Mouse (Mus musculus) midbrain, embryonic 13.5 days (tissue): ENCODE results near the gene Zfp697. TPM values are rescaled to one million over a fixed set of nuclear protein-coding genes. Genes with fewer than 3 reads are reported as not detected.
"Not testable (repeated sequence)": the region's sequence is repeated elsewhere in the genome, so short reads cannot be mapped to it uniquely, and the experiment has no call there.

Source experiments
- ATAC-seq: fragments of 200-750 bp; cut with Nextera tagmentation; 2 replicates; pipeline ENCODE4 v1.8.0; 2017; ENCODE audit warnings: mild to moderate bottlenecking, moderate TSS enrichment, moderate library complexity
- H3K27ac ChIP-seq: fragments of 300-500 bp; sonication (generic); 2 replicates; pipeline ENCODE4 v1.5.1; 2015; ENCODE audit warnings: inconsistent platforms, mild to moderate bottlenecking, moderate library complexity
- H3K27me3 ChIP-seq: fragments of 300-500 bp; sonication (generic); 2 replicates; pipeline ENCODE4 v1.6.1; 2015; ENCODE audit warnings: mild to moderate bottlenecking, inconsistent platforms
- H3K36me3 ChIP-seq: fragments of 300-500 bp; sonication (generic); 2 replicates; pipeline ENCODE4 v1.6.1; 2015; ENCODE audit warnings: mild to moderate bottlenecking, inconsistent platforms
- H3K4me1 ChIP-seq: fragments of 300-500 bp; sonication (generic); replicated peaks from 2 replicates; pipeline ENCODE4 v1.6.1; 2015; ENCODE audit warnings: inconsistent platforms
- H3K4me2 ChIP-seq: fragments of 300-500 bp; sonication (generic); replicated peaks from 2 replicates; pipeline ENCODE4 v1.6.1; 2015; ENCODE audit warnings: moderate library complexity, mild to moderate bottlenecking, inconsistent platforms
- H3K4me3 ChIP-seq: fragments of 300-500 bp; sonication (generic); replicated peaks from 2 replicates; pipeline ENCODE4 v1.5.1; 2015; ENCODE audit warnings: mild to moderate bottlenecking, inconsistent platforms
- H3K9ac ChIP-seq: fragments of 300-500 bp; sonication (generic); replicated peaks from 2 replicates; pipeline ENCODE4 v1.6.1; 2015; ENCODE audit warnings: mild to moderate bottlenecking, inconsistent platforms
- H3K9me3 ChIP-seq: fragments of 300-500 bp; sonication (generic); 2 replicates; pipeline ENCODE4 v1.6.1; 2016; ENCODE audit warnings: mild to moderate bottlenecking, inconsistent platforms
- WGBS: fragments of 180-500 bp; shearing (Covaris S2); methylation state at CpG from one replicate; pipeline ENCODE4 v1.1.7; 2015; 5-methylcytosine and 5-hydroxymethylcytosine counted together
- polyA plus RNA-seq: library from polyadenylated mRNA; unstranded; fragments of >200 nt; fragmentation: Nextera tagmentation; extraction: Ambion mirVana; gene quantifications from 2 replicates; pipeline ENCODE4 v1.2.1, GENCODE M21; 2015

Gene Zfp697
- polyA plus RNA-seq, 1 experiment from 2014 or later: 15.4 TPM

- 92% methylated on average over 18 of the region's 27 CpGs for WGBS
- H3K36me3 ChIP-seq, H3K9ac ChIP-seq, H3K27ac ChIP-seq, H3K4me2 ChIP-seq, H3K4me3 ChIP-seq, H3K4me1 ChIP-seq, H3K9me3 ChIP-seq, H3K27me3 ChIP-seq: not testable (repeated sequence)
- 0 out of 2 replicates have a peak, but pooled peaks have one; percentile 65 for ATAC-seq
These were observed 28.6 kb downstream of the Zfp697 start for GRCm38 (mm10) chr3:98410619-98411580.

GRCm38 (mm10) chr3:98413733-98414132 is 31.5 kb downstream of the Zfp697 start:
- H3K4me2 ChIP-seq: no peak overlapping the region
- H3K27ac ChIP-seq: no peak overlapping the region
- WGBS: 78% methylated on average over 2 of the region's 2 CpGs
- H3K4me3 ChIP-seq: no peak overlapping the region
- no peak for ATAC-seq
- H3K27me3 ChIP-seq: no peaks in the 10 kb centered on the region
- H3K36me3 ChIP-seq: no peaks in the 10 kb centered on the region
- no peaks in the 10 kb centered on the region for H3K9me3 ChIP-seq
- no peak overlapping the region for H3K9ac ChIP-seq
- peaks cover 8% of the 10 kb centered on the region; the same call in 1 of the 2 replicates for H3K4me1 ChIP-seq

- 95% methylated on average over 3 of the region's 3 CpGs for whole genome bisulfite sequencing
- Histone ChIP-seq H3K4me2 (no peak overlapping the region), H3K27ac (no peak overlapping the region), H3K4me1 (peaks cover 8% of the 10 kb centered on the region; the same call in 1 of the 2 replicates), H3K9me3 (no peaks in the 10 kb centered on the region), H3K36me3 (no peaks in the 10 kb centered on the region), H3K9ac (no peak overlapping the region), H3K27me3 (no peaks in the 10 kb centered on the region), H3K4me3 (no peak overlapping the region)
- no peak for ATAC-seq
These were observed 32.0 kb downstream of the Zfp697 start for GRCm38 (mm10) chr3:98414296-98414695.

GRCm38 (mm10) chr3:98416426-98417250 is 34.4 kb downstream of the Zfp697 start:
- H3K9me3 ChIP-seq: no peaks in the 10 kb centered on the region
- H3K4me1 ChIP-seq: peaks cover 8% of the 10 kb centered on the region; the same call in 1 of the 2 replicates
- no peaks in the 10 kb centered on the region for H3K27me3 ChIP-seq
- H3K36me3 ChIP-seq: no peaks in the 10 kb centered on the region
- H3K4me3 ChIP-seq: no peak overlapping the region
- ATAC-seq: 0 out of 2 replicates have a peak, but pooled peaks have one; percentile 22
- WGBS: 88% methylated on average over 5 of the region's 5 CpGs
- H3K27ac ChIP-seq: no peak overlapping the region
- H3K9ac ChIP-seq: no peak overlapping the region
- no peak overlapping the region for H3K4me2 ChIP-seq

GRCm38 (mm10) chr3:98417328-98417727 is 35.1 kb downstream of the Zfp697 start:
- 78% methylated on average over 4 of the region's 4 CpGs for WGBS
- no peak overlapping the region for H3K27ac ChIP-seq
- no peak overlapping the region for H3K9ac ChIP-seq
- no peaks in the 10 kb centered on the region for H3K27me3 ChIP-seq
- peak; percentile 32 for ATAC-seq
- H3K4me2 ChIP-seq: no peak overlapping the region
- no peaks in the 10 kb centered on the region for H3K9me3 ChIP-seq
- H3K4me3 ChIP-seq: no peak overlapping the region
- H3K4me1 ChIP-seq: peaks cover 8% of the 10 kb centered on the region; the same call in 1 of the 2 replicates
- no peaks in the 10 kb centered on the region for H3K36me3 ChIP-seq

- H3K9me3 ChIP-seq: no peaks in the 10 kb centered on the region
- H3K9ac ChIP-seq: no peak overlapping the region
- no peak for ATAC-seq
- 75% methylated on average over 6 of the region's 6 CpGs for WGBS
- no peaks in the 10 kb centered on the region for H3K36me3 ChIP-seq
- no peak overlapping the region for H3K4me2 ChIP-seq
- no peak overlapping the region for H3K4me3 ChIP-seq
- H3K27me3 ChIP-seq: no peaks in the 10 kb centered on the region
- H3K4me1 ChIP-seq: peaks cover 8% of the 10 kb centered on the region; the same call in 1 of the 2 replicates
- no peak overlapping the region for H3K27ac ChIP-seq
These were observed 36.9 kb downstream of the Zfp697 start for GRCm38 (mm10) chr3:98418991-98419785.

GRCm38 (mm10) chr3:98419786-98420070 is 37.5 kb downstream of the Zfp697 start:
- H3K27me3 ChIP-seq: no peaks in the 10 kb centered on the region
- H3K9ac ChIP-seq: no peak overlapping the region
- no peak overlapping the region for H3K27ac ChIP-seq
- WGBS: 48% methylated on average over 4 of the region's 4 CpGs
- no peak for ATAC-seq
- no peaks in the 10 kb centered on the region for H3K36me3 ChIP-seq
- H3K4me3 ChIP-seq: no peak overlapping the region
- H3K4me2 ChIP-seq: no peak overlapping the region
- H3K4me1 ChIP-seq: peaks cover 8% of the 10 kb centered on the region; the same call in 1 of the 2 replicates
- no peaks in the 10 kb centered on the region for H3K9me3 ChIP-seq

GRCm38 (mm10) chr3:98422926-98423325 is 40.7 kb downstream of the Zfp697 start:
- no peak overlapping the region for H3K9ac ChIP-seq
- H3K4me3 ChIP-seq: no peak overlapping the region
- ATAC-seq: no peak
- H3K9me3 ChIP-seq: no peaks in the 10 kb centered on the region
- WGBS: 96% methylated on average over 4 of the region's 4 CpGs
- H3K27me3 ChIP-seq: peaks cover 19% of the 10 kb centered on the region
- no peak overlapping the region for H3K27ac ChIP-seq
- peaks cover 5% of the 10 kb centered on the region for H3K36me3 ChIP-seq
- peaks cover 14% of the 10 kb centered on the region for H3K4me1 ChIP-seq
- H3K4me2 ChIP-seq: no peak overlapping the region

GRCm38 (mm10) chr3:98426749-98427148 is 44.5 kb downstream of the Zfp697 start:
- ATAC-seq: no peak; the same call in 1 of the 2 replicates

GRCm38 (mm10) chr3:98427260-98427599 is 45.0 kb downstream of the Zfp697 start:
- WGBS: under 1% methylated on average over 23 of the region's 23 CpGs
- Histone ChIP-seq H3K4me3 (peak overlapping the region; percentile 47), H3K4me2 (peak overlapping the region; percentile 89)

More at GRCm38 (mm10) chr3:98426749-98427148, 44.5 kb downstream of the Zfp697 start:
- H3K27ac ChIP-seq: no peak overlapping the region
- peak overlapping the region; percentile 47 for H3K4me3 ChIP-seq
- peaks cover 5% of the 10 kb centered on the region for H3K36me3 ChIP-seq
- WGBS: 43% methylated on average over 5 of the region's 5 CpGs
- H3K4me2 ChIP-seq: peak overlapping the region; percentile 89
- H3K9me3 ChIP-seq: no peaks in the 10 kb centered on the region
- peaks cover 30% of the 10 kb centered on the region for H3K4me1 ChIP-seq
- peak overlapping the region; percentile 63; the same call in 1 of the 2 replicates for H3K9ac ChIP-seq
- peaks cover 39% of the 10 kb centered on the region for H3K27me3 ChIP-seq

GRCm38 (mm10) chr3:98427600-98428448 is 45.6 kb downstream of the Zfp697 start:
- WGBS: under 1% methylated on average over 109 of the region's 110 CpGs
- peak overlapping the region; percentile 47 for H3K4me3 ChIP-seq
- H3K4me1 ChIP-seq: peaks cover 30% of the 10 kb centered on the region
- H3K9ac ChIP-seq: peak overlapping the region; percentile 63
- H3K27me3 ChIP-seq: peaks cover 39% of the 10 kb centered on the region
- H3K4me2 ChIP-seq: peak overlapping the region; percentile 89
- H3K9me3 ChIP-seq: no peaks in the 10 kb centered on the region
- peak; percentile 94 for ATAC-seq
- H3K36me3 ChIP-seq: peaks cover 5% of the 10 kb centered on the region
- H3K27ac ChIP-seq: no peak overlapping the region

More at GRCm38 (mm10) chr3:98427260-98427599, 45.0 kb downstream of the Zfp697 start:
- peaks cover 30% of the 10 kb centered on the region for H3K4me1 ChIP-seq
- H3K9me3 ChIP-seq: no peaks in the 10 kb centered on the region
- peaks cover 5% of the 10 kb centered on the region for H3K36me3 ChIP-seq
- no peak for ATAC-seq
- peak overlapping the region; percentile 63 for H3K9ac ChIP-seq
- peaks cover 39% of the 10 kb centered on the region for H3K27me3 ChIP-seq
- no peak overlapping the region for H3K27ac ChIP-seq
